Comparison of ENCODE assay signal across 39 mouse cellular contexts in the genomic region with DNA sequence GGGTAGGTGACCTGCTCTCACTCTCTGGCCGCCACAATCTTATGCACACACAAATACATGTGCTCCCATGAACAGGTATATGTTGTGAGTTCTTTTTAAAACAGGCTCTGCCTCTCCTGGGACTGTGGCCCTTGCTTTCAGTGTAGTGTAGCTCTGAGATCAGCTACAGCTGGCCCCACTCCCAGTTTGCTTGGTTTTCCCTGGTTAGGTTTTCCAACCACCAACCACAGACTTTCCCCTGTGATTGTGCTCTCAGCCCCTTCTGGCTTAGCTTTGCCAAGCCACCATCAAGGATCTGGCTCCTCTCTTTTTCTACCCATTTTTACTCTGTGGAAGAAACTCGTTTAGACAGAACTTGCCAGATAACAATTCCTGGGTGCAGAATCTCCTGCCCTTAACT. TPM values are rescaled to one million over a fixed set of nuclear protein-coding genes. Genes with fewer than 3 reads are reported as not detected.
"Had no signal": no experiment of that assay in that cellular context is flagged by ENCODE, and none has a peak within 500 bp of the region (broad histone marks: within the 10 kb centered on the region; RNA-seq: fewer than 3 reads in every experiment).

No protein-coding gene starts in this region.

- H3K4me3 ChIP-seq: gastrocnemius, adult 2 months; heart, adult 2 months; heart, embryonic 10.5 days; heart, embryonic 12.5 days; hindbrain, embryonic 13.5 days; hindbrain, embryonic 15.5 days; layer of hippocampus, adult 2 months; left cerebral cortex, adult 2 months; limb, embryonic 13.5 days; liver, embryonic 13.5 days; liver, embryonic 15.5 days had no signal

- DNase-seq: gastrocnemius, adult 2 months; gastrocnemius, postnatal 14 days; gastrocnemius, postnatal 36 days; heart, adult 11 months; heart, adult 2 months; heart, postnatal 10 days; heart, postnatal 36 days; kidney, adult 11 months; kidney, adult 2 months; kidney, postnatal 10 days; kidney, postnatal 25 days; kidney, postnatal 4 days; liver; liver, embryonic 13.5 days; liver, postnatal 0 days had no signal

- H3K9ac ChIP-seq: heart, embryonic 12.5 days; hindbrain, embryonic 13.5 days; hindbrain, embryonic 15.5 days; limb, embryonic 13.5 days; liver, embryonic 13.5 days; liver, embryonic 15.5 days; liver, postnatal 0 days had no signal

- H3K36me3 ChIP-seq: heart, embryonic 10.5 days; heart, embryonic 12.5 days; hindbrain, embryonic 13.5 days; hindbrain, embryonic 15.5 days; limb, embryonic 13.5 days; liver, embryonic 13.5 days; liver, embryonic 15.5 days had no signal

- H3K27ac ChIP-seq: gastrocnemius, adult 2 months; heart, adult 2 months; heart, embryonic 10.5 days; hindbrain, embryonic 13.5 days; hindbrain, embryonic 15.5 days; hindbrain, postnatal 0 days; layer of hippocampus, adult 2 months; left cerebral cortex, adult 2 months; limb, embryonic 13.5 days; liver, embryonic 13.5 days; liver, embryonic 15.5 days had no signal

- H3K9me3 ChIP-seq: heart, embryonic 10.5 days; heart, embryonic 12.5 days; hindbrain, embryonic 15.5 days; liver, embryonic 13.5 days; liver, embryonic 15.5 days had no signal

- ATAC-seq: hindbrain, postnatal 0 days; intestine, embryonic 16.5 days; liver, postnatal 0 days had no signal

- H3K4me1 ChIP-seq: heart, embryonic 10.5 days; heart, embryonic 12.5 days; hindbrain, embryonic 13.5 days; hindbrain, embryonic 15.5 days; limb, embryonic 13.5 days; liver, embryonic 13.5 days; liver, embryonic 15.5 days had no signal

- H3K4me2 ChIP-seq: heart, embryonic 12.5 days; hindbrain, embryonic 13.5 days; hindbrain, embryonic 15.5 days; limb, embryonic 13.5 days; liver, embryonic 11.5 days; liver, embryonic 13.5 days; liver, embryonic 15.5 days had no signal

- H3K27me3 ChIP-seq: hindbrain, embryonic 13.5 days; hindbrain, embryonic 15.5 days; liver, embryonic 13.5 days; liver, embryonic 15.5 days had no signal

RNA-seq across cellular contexts. Expression of gene Oas1e, which starts 8.3 kb away (rescaled TPM):
- total RNA-seq: gastrocnemius, adult 2 months; gastrocnemius, postnatal 14 days; gastrocnemius, postnatal 36 days; heart, adult 2 months; heart, postnatal 10 days; heart, postnatal 36 days; layer of hippocampus, adult 2 months; layer of hippocampus, postnatal 10 days; layer of hippocampus, postnatal 25 days; left cerebral cortex, adult 2 months; left cerebral cortex, postnatal 14 days; left cerebral cortex, postnatal 36 days had no signal
- polyA plus RNA-seq: gonadal fat pad, adult 2 months; heart, adult 2 months; heart, embryonic 12.5 days; heart, embryonic 14.5 days; heart, embryonic 16.5 days; hindbrain, embryonic 13.5 days; intestine, embryonic 14.5 days; intestine, embryonic 16.5 days; kidney, adult 2 months; kidney, embryonic 14.5 days; kidney, embryonic 16.5 days; limb, embryonic 11.5 days; limb, embryonic 13.5 days; liver, embryonic 11.5 days; liver, embryonic 13.5 days; liver, embryonic 15.5 days had no signal

RNA-seq across cellular contexts. Expression of gene Oas3, which starts 26.1 kb away (rescaled TPM):
- total RNA-seq: gastrocnemius, postnatal 14 days; gastrocnemius, postnatal 36 days; layer of hippocampus, adult 2 months; layer of hippocampus, postnatal 25 days; left cerebral cortex, adult 2 months; left cerebral cortex, postnatal 14 days; left cerebral cortex, postnatal 36 days had no signal
- polyA plus RNA-seq: kidney, embryonic 14.5 days had no signal

RNA-seq across cellular contexts. Expression of gene Oas1f, which starts 43.6 kb away (rescaled TPM):
- total RNA-seq: gastrocnemius, adult 2 months; gastrocnemius, postnatal 14 days; gastrocnemius, postnatal 36 days; heart, adult 2 months; heart, postnatal 10 days; heart, postnatal 36 days; hematopoietic stem cell, adult 5-6 weeks; hindbrain, postnatal 0 days; layer of hippocampus, adult 2 months; layer of hippocampus, postnatal 10 days; layer of hippocampus, postnatal 25 days; left cerebral cortex, adult 2 months; left cerebral cortex, postnatal 14 days; left cerebral cortex, postnatal 36 days had no signal
- polyA plus RNA-seq: gonadal fat pad, adult 2 months; heart, adult 2 months; heart, embryonic 10.5 days; heart, embryonic 12.5 days; heart, embryonic 14.5 days; hindbrain, embryonic 11.5 days; hindbrain, embryonic 13.5 days; hindbrain, embryonic 15.5 days; hindbrain, postnatal 0 days; intestine, embryonic 14.5 days; kidney, embryonic 14.5 days; limb, embryonic 11.5 days; limb, embryonic 13.5 days; liver, embryonic 11.5 days; liver, embryonic 13.5 days; liver, embryonic 15.5 days; liver, postnatal 0 days had no signal

RNA-seq across cellular contexts. Expression of gene Oas2, which starts 53.9 kb away (rescaled TPM):
- total RNA-seq: layer of hippocampus, adult 2 months had no signal
- polyA plus RNA-seq: heart, embryonic 10.5 days; hindbrain, embryonic 11.5 days had no signal
